Mouse (Mus musculus) WW6 (cell line): ENCODE results near the gene Med25.

ENCODE experiments used
- DNase-seq: peaks from one replicate; pipeline ENCODE4 v3.0.0-alpha.2; 2013; ENCODE audit warnings: low read depth, low spot score

Med25 gene

DNA sequence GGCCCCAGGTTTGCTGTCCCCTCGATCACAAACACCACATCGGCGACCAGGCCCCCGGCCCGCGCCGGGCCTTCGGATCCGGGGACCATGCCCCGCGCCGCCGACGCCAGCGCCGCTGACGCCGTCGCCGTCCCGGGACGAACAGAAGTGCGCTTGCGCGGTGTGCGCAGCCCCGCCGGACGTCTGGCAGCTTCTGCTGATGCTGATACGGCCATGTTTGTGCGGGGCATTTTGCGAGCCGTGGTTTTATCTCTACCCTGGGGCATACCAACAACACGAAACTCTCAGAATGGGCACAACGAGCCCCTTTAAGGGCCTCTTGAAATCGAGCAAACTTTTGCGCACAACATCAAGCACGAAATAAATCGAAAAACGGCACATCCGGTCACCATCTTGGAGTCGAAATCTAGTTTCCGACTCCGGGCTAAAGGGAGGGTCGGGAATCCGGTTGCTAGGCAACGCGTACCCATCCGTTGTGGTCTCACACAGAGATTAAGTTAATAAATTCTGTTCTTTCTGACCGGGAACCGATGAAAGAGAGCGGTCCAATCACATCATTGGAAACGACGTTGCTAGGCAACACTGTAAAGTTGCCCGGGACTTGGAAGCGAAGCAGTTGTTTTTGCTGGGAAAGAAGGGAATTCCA lies at the start of gene Med25:
TSS of gene Med25 (minus strand) at position 437 of the 646 bp plus-strand sequence.
- peak; percentile 75 for DNase-seq

DNA sequence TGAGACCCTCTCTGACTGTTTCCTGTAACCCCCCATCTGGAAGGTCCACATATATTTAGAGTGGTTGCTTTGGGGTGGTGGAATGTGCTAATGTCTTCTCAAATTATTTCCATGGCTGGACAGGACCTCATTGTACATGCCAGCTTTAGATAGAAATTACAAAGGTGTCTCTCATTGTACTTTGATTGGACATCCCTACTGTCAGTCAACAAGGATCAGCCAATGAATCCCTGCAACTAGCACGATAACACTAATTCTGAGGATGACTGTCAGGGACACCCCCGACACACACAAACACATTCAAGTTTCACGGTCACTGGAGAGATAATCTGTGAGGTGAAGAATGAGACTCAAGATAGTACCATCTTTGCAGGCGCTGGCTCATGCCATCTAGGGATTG lies 46.2 kb upstream of the Med25 start:
- DNase-seq, result no peak

GRCm38 (mm10) chr7:44929204-44930151 lies 37.0 kb upstream of the Med25 start, which contains the start of gene Ap2a1:
Gene Ap2a1, minus strand, starts transcription at chr7:44929496.
- DNase-seq, result peak; percentile 99

DNA sequence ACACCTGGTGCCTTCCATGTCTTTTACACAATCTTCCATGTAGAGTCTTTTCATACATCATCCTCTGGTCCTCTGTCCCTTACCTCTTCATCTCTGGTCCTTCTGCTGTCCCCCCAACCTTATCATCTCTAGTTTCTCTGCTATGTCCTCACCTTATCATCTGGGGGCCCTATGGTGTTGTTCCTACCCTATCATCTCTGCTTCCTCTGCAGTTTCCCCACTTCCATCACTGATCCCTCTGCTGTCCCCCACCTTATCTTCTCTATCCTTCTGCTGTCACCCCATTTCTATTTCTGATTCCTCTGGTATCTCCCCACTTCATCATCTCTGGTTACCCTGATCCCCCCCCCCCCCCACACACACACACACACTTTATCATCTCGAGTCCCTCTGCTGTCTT lies 36.1 kb upstream of the Med25 start:
- DNase-seq, result no peak

- peak; percentile 46 for DNase-seq
These were observed 33.0 kb upstream of the Med25 start for GRCm38 (mm10) chr7:44925468-44925867.

DNA sequence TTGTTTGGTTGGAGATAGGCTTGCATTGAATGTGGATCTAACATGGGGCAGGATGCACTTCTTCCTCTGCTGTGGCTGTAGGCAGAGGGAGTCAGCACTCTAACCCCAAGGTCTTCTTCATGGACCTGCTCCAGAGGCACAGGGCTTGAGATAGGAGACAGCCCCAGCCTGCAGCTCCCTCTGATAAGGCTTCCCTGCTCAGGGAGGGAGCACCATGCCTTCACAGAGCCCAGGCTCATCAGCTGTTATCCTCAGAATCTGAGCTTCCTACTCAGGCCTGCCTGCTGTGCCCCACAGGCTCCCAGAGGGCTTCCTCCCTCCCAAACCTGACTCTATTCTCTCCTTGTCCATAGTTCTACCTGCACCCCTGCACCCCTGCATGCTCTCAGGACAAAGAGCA lies 30.0 kb upstream of the Med25 start:
- no peak for DNase-seq

GRCm38 (mm10) chr7:44919127-44919526 lies 26.6 kb upstream of the Med25 start:
- no peak for DNase-seq

DNA sequence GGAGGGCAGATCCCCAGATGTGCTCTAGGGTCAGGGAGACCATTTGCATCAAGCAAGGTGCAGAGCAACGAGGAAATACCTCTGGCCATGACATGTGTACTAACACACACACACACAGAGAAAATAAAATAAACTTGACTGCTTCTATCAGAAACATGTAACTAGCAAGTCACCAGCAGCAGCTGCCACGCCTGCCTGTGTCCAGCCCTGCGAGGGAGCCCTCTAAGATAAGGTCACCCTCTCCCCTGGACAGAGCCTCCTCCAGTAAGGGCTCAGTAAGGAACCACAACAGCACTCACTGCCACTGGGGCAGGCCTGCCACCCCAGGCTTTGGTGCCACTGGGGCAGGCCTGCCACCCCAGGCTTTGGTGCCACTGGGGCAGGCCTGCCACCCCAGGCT lies 25.7 kb upstream of the Med25 start:
- DNase-seq, result no peak

- no peak for DNase-seq
These were observed 24.4 kb upstream of the Med25 start for GRCm38 (mm10) chr7:44916881-44917280.

DNA sequence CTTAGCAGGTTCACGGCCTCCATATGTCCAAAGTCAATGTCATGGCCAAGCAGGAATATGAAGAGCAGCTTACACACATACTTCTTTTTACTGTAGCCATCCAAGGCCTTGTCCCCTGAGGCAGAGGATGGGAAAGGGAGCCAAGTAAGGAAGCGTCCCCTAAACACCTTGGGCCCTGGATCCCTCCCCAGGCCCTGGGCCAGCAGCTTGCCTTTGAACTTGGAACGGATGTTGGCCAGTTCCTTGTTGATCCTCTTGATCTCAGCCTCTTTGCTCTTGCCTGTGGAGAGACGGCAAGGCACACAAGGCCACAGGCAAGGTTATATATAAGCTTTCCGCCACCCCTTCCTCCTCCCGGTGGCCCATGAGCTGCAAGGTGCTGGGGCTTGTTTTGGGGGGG lies 23.7 kb upstream of the Med25 start:
- no peak for DNase-seq

- no peak for DNase-seq
These were observed 22.8 kb upstream of the Med25 start for GRCm38 (mm10) chr7:44915314-44915713.

DNA sequence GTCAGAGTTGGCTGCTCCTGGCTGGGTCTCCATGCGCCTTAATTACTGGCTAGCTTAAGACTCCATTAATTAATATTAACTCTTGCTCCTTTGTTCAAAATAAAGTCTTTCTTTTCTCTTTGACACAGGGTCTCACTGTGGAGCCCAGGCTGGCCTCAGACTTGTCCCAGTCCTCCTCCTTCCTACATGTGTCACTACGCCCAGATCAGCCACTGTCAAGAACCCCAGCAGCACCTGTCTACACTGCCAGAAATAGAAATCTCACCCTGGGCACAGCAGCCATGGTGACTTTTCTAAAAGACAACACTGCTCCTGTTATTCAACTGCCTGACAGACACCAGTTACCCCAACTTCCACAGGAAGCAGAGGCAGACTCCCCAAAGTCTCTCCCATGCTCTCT lies 21.9 kb upstream of the Med25 start:
- no peak for DNase-seq

GRCm38 (mm10) chr7:44908706-44909476 lies 16.4 kb upstream of the Med25 start:
- DNase-seq, result no peak

- DNase-seq, result no peak
These were observed 12.9 kb upstream of the Med25 start for GRCm38 (mm10) chr7:44905430-44905829.

- DNase-seq, result peak; percentile 48
These were observed 8.8 kb upstream of the Med25 start for GRCm38 (mm10) chr7:44901230-44901722.

GRCm38 (mm10) chr7:44900632-44901031 lies 8.1 kb upstream of the Med25 start:
- DNase-seq, result no peak

DNA sequence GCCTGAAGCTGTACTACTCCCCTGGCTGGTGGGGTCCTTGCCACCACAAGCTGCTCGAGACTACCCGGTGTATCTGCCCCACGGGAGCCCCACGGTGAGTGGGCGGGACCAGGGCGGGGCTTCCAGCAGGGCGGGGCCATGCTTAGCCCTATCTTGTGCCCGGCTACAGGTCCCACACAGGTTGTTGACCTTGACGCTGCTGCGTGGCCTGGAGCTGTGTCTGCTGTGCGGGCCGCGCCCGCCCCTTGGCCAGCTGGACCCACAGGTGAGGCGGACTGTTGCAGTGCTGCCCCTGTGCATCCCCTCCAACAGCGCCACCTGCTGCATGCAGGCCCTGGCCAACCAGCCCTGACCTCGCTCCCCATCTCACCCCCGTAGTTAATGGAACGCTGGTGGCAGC lies 6.1 kb upstream of the Med25 start:
- DNase-seq, result no peak

- no peak for DNase-seq
These were observed 4.0 kb upstream of the Med25 start for GRCm38 (mm10) chr7:44896499-44896898.

DNA sequence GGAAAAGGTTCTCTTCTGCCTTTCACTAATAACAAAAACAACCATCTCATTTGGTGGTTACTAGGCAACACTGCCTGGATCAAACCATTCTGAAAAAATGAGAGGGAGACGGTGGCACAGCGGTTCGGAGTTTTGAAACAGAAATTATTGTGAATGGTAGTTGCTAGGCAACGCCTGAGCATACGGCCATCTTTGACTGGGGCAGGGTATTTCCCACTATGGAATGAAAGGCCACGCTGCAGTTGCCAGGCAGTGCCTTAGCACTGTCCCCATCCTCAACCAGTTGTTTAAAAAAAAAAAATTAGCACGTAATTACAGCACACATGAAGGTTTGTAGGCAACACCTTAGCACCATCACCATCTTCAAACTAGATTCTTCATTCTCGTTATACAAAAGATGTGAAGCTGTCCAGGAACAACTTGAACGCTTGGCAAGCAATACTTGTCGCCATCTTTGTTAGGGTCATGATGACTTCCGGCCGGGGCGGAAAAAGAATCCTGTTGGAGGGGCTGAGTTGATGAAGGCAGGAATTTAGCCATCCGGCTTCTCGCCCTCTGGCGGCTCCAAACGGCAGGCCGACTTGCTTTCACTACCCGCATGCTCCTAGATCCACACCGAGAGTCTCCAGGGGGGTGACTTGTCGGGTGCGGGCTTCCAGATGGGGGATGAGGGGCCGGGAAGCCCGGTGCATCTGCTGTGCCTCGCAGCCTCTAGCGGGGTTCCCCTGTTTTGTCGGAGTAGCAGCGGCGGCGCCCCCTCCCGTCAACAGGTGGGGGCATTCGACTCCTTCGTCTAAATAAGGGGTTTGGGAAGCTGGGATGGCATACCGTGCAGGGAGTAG lies 3.3 kb upstream of the Med25 start, which contains the start of gene Fuz:
TSS of gene Fuz (plus strand) at position 487 of the 842 bp plus-strand sequence.
- peak; percentile 89 for DNase-seq

DNA sequence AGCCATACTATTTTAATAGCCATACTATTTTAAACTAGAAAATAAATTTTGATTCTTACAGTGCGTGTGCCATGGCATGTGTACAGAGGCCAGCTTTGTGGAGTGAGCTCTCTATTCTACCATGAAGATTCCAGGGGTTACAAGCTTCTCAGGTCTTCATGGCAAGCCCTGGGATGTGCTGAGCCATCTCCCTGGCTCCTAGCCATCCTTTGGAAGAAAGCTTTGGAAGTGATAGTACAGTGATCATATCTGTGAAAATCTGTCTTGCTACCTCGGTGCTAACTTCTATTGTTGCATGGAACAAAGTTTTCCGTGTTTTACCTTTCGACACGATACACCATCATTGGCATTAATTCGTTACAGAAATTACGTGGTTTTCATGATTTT lies 2.7 kb upstream of the Med25 start:
- DNase-seq, result no peak

GRCm38 (mm10) chr7:44894175-44894574 lies 1.7 kb upstream of the Med25 start:
- DNase-seq, result no peak
